Mouse (Mus musculus): ENCODE data around the gene Chml.
A peak's percentile ranks its signal among the peaks of the same experiment; 100 is the strongest.

DNA sequence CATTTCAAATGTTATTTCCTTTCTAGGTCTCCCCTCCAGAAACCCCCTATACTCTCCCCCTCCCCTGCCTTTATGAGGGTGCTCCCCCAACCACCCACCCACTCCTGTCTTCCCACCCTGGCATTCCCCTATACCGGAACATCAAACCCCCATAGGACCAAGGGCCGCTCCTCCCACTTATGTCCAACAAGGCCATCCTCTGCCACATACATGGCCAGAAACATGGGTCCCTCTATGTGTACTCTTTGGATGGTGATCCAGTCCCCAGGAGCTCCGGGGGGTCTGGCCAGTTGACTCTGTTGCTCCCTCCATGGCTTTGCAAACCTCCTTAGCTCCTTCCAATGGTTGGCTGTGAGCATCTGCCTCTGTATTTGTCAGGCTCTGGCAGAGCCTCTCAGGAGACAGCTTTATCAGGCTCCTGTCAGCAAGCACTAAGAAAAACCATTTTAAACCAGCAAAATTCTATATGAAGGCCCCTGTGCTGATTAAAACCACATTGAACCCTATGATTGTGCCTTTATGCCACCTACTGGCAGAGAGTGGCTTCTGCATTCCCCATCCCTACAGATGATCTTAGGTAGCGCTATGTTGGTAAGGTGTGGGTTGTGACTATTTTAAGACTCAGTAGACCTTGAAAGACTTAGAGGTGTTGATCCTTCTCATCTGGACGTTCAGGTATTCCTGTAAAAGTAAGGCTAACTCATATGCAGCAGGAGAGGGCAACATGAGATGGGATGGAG lies 23.9 kb downstream of the Chml start:
- peak; percentile 48; the same call in 1 of the 2 replicates for TF ChIP-seq CTCF (IDR thresholded peaks at IDR 0.05; ENCODE audit: borderline replicate concordance, insufficient read depth, low read depth, low read length)
- TF ChIP-seq POLR2A (IDR thresholded peaks at IDR 0.05; ENCODE audit: borderline replicate concordance, insufficient read depth, low read length) = no peak

Data from cerebellum, adult 2 months (tissue).